Mouse (Mus musculus) NIH3T3 (cell line): ENCODE data around the gene Ttc28.
"Not testable (repeated sequence)": the region's sequence is repeated elsewhere in the genome, so short reads cannot be mapped to it uniquely, and the experiment has no call there.

ENCODE experiments used
- DNase-seq: peaks from one replicate; pipeline ENCODE4 v3.0.0-alpha.2; 2012; ENCODE audit warnings: low read depth

Ttc28 gene

GRCm38 (mm10) chr5:111243447-111244040 lies 363.9 kb downstream of the Ttc28 start:
- no peak for DNase-seq

- no peak for DNase-seq
Observed at GRCm38 (mm10) chr5:111244061-111244460, 364.5 kb downstream of the Ttc28 start.

- DNase-seq: peak; percentile 88
Observed at GRCm38 (mm10) chr5:111247571-111248265, 368.1 kb downstream of the Ttc28 start.

- DNase-seq: no peak
Observed at GRCm38 (mm10) chr5:111252147-111252546, 372.5 kb downstream of the Ttc28 start.

GRCm38 (mm10) chr5:111254362-111254761 lies 374.8 kb downstream of the Ttc28 start:
- no peak for DNase-seq

- no peak for DNase-seq
Observed at GRCm38 (mm10) chr5:111254781-111255180, 375.2 kb downstream of the Ttc28 start.

GRCm38 (mm10) chr5:111256181-111256580 lies 376.6 kb downstream of the Ttc28 start:
- DNase-seq: no peak

- peak; percentile 85 for DNase-seq
Observed at GRCm38 (mm10) chr5:111257127-111257526, 377.5 kb downstream of the Ttc28 start.

- DNase-seq: not testable (repeated sequence)
Observed at GRCm38 (mm10) chr5:111261162-111261561, 381.6 kb downstream of the Ttc28 start.

- no peak for DNase-seq
Observed at GRCm38 (mm10) chr5:111261733-111262573, 382.4 kb downstream of the Ttc28 start.

GRCm38 (mm10) chr5:111262574-111263239 lies 383.1 kb downstream of the Ttc28 start:
- no peak for DNase-seq

GRCm38 (mm10) chr5:111263370-111263769 lies 383.8 kb downstream of the Ttc28 start:
- no peak for DNase-seq

- no peak for DNase-seq
Observed at GRCm38 (mm10) chr5:111264488-111264887, 384.9 kb downstream of the Ttc28 start.

GRCm38 (mm10) chr5:111266658-111267057 lies 387.1 kb downstream of the Ttc28 start:
- DNase-seq: no peak

- no peak for DNase-seq
Observed at GRCm38 (mm10) chr5:111267100-111267499, 387.5 kb downstream of the Ttc28 start.

- no peak for DNase-seq
Observed at GRCm38 (mm10) chr5:111268852-111269251, 389.2 kb downstream of the Ttc28 start.

GRCm38 (mm10) chr5:111269613-111270205 lies 390.1 kb downstream of the Ttc28 start:
- peak; percentile 78 for DNase-seq

GRCm38 (mm10) chr5:111270246-111271002 lies 390.8 kb downstream of the Ttc28 start:
- no peak for DNase-seq

GRCm38 (mm10) chr5:111273589-111273988 lies 394.0 kb downstream of the Ttc28 start:
- peak; percentile 66 for DNase-seq

GRCm38 (mm10) chr5:111274948-111275347 lies 395.3 kb downstream of the Ttc28 start:
- DNase-seq: no peak
